ENCODE assay signal across 10 mouse cellular contexts in the genomic region with DNA sequence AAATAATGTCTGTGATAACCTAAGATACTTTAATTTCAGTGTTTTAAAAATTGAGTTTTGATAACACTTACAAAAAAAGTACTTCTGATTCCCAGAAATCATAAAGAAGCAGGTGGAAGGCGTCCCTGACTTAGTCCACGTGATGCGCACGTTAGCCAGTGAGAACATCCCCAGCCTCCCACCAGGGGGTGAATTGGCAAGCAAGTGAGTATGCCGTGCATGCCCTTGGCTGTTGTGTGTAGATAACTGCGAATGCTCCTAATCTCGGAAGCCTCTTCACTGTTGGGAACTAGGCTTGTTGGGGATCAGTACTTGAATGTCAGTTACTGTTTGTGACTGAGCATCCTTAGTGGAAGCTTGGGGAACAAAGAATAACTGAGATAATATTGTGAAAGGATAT. TPM values are rescaled to one million over a fixed set of nuclear protein-coding genes. Genes with fewer than 3 reads are reported as not detected.
A peak's percentile ranks its signal among the peaks of the same experiment; 100 is the strongest.
DNase-seq lines count a peak whose midpoint lies in the region; ATAC-seq and TF ChIP-seq lines count a peak whose summit lies in the region.
"Had no signal": no experiment of that assay in that cellular context is flagged by ENCODE, and none has a peak within 500 bp of the region (broad histone marks: within the 10 kb centered on the region; RNA-seq: fewer than 3 reads in every experiment).

No protein-coding gene starts in this region.

- H3K9ac ChIP-seq in liver, embryonic 16.5 days (ENCODE audit: low read depth, low read length), result no peak overlapping the region
- H3K9ac ChIP-seq: lung, embryonic 15.5 days had no signal

- H3K4me3 ChIP-seq in G1E (ENCODE audit: low read depth, low read length), result peak overlapping the region; percentile 36; the same call in 1 of the 2 replicates
- no peak overlapping the region for H3K4me3 ChIP-seq in liver, embryonic 16.5 days (ENCODE audit: low read depth, low read length)
- H3K4me3 ChIP-seq: lung, embryonic 15.5 days had no signal

- peak; percentile 15 for DNase-seq in embryo, embryonic 10 days (ENCODE audit: low spot score)
- DNase-seq in embryo, embryonic 9.5 days (ENCODE audit: extremely low spot score), result no peak
- DNase-seq in G1E (ENCODE audit: low spot score), result peak; percentile 62
- DNase-seq in cerebellum, adult 9-11 months, result peak; percentile 55
- DNase-seq in lung, postnatal 4 days, result no peak
- no peak for DNase-seq in thymus, postnatal 4 days
- no peak for DNase-seq in urinary bladder, postnatal 36 days (ENCODE audit: low spot score in 2 of 2)
- DNase-seq: kidney, postnatal 14 days had no signal

- no peaks in the 10 kb centered on the region for H3K27me3 ChIP-seq in G1E (ENCODE audit: insufficient read depth, low read length)
- no peaks in the 10 kb centered on the region for H3K27me3 ChIP-seq in liver, embryonic 16.5 days (ENCODE audit: control insufficient read depth, insufficient read depth, low read depth, low read length)
- H3K27me3 ChIP-seq: lung, embryonic 15.5 days had no signal

- H3K4me1 ChIP-seq in G1E (ENCODE audit: insufficient read depth, low read depth, low read length), result peaks cover 20% of the 10 kb centered on the region
- peaks cover 3% of the 10 kb centered on the region; the same call in 1 of the 2 replicates for H3K4me1 ChIP-seq in liver, embryonic 16.5 days (ENCODE audit: control insufficient read depth, low read depth, low read length)
- H3K4me1 ChIP-seq: lung, embryonic 15.5 days had no signal

- peaks cover 63% of the 10 kb centered on the region for H3K36me3 ChIP-seq in G1E (replicated peaks)
- H3K36me3 ChIP-seq in liver, embryonic 16.5 days (ENCODE audit: control insufficient read depth, insufficient read depth), result peaks cover 15% of the 10 kb centered on the region

- WGBS in liver, embryonic 16.5 days (ENCODE audit: insufficient replicate concordance), result 26% methylated on average over 7 of the region's 7 CpGs

- no peak for TF ChIP-seq CTCF in G1E (IDR thresholded peaks at IDR 0.05; ENCODE audit: low read depth, low read length)

- ATAC-seq in G1E (ENCODE audit: extremely low read depth, insufficient number of reproducible peaks, low FRiP score, poor library complexity, severe bottlenecking), result peak; percentile 96
- ATAC-seq in liver, embryonic 16.5 days (ENCODE audit: low read depth), result peak; percentile 84

- no peak overlapping the region for H3K27ac ChIP-seq in liver, embryonic 16.5 days (ENCODE audit: low read length)
- H3K27ac ChIP-seq: lung, embryonic 15.5 days had no signal

- H3K4me2 ChIP-seq in liver, embryonic 16.5 days (ENCODE audit: low read depth, low read length), result no peak overlapping the region
- H3K4me2 ChIP-seq: lung, embryonic 15.5 days had no signal

- no peaks in the 10 kb centered on the region for H3K9me3 ChIP-seq in G1E (replicated peaks)
- no peaks in the 10 kb centered on the region for H3K9me3 ChIP-seq in liver, embryonic 16.5 days (replicated peaks; ENCODE audit: control insufficient read depth, low read length)
- H3K9me3 ChIP-seq: lung, embryonic 15.5 days had no signal

RNA-seq across cellular contexts. Expression of a gene that starts 33.3 kb away (rescaled TPM):
- total RNA-seq in G1E (2014; fragmentation: Nextera tagmentation), result 72.7 and 75.8 TPM in 2 replicates
- 138 and 154 TPM in 2 replicates for total RNA-seq in G1E (2017)
- 15.7 and 20.9 TPM in 2 replicates for polyA plus RNA-seq in G1E (2012)
- 11.0 and 12.1 TPM in 2 replicates for polyA plus RNA-seq in liver, embryonic 16.5 days (2015; fragmentation: Nextera tagmentation; extraction: Ambion mirVana)

Comparison
In these comparisons a context has a peak if more than half of its experiments do, and no peak if none do; other contexts are left out.
1. DNase-seq: peak in embryo, embryonic 10 days (single experiment), G1E (single experiment) and cerebellum, adult 9-11 months (single experiment); none in embryo, embryonic 9.5 days (single experiment), lung, postnatal 4 days (0 of 2), thymus, postnatal 4 days (single experiment) and urinary bladder, postnatal 36 days (0 of 2).